Mouse (Mus musculus): ENCODE measurements at regions not wholly inside any gene's neighbourhood (a gene's known extent, or its start where the extent isn't known, plus 50 kb on each side); places are given as distances from the start of the nearest gene placed in this dataset.

GRCm38 (mm10) chr1:124652872-124653271 is 607.5 kb upstream of the Dpp10 start:
- DNase-seq: no peak

GRCm38 (mm10) chr1:124652251-124652861 is 607.0 kb upstream of the Dpp10 start:
- DNase-seq: no peak

GRCm38 (mm10) chr1:124635246-124635768 is 589.9 kb upstream of the Dpp10 start:
- no peak for DNase-seq

- DNase-seq: no peak
These were observed 584.7 kb upstream of the Dpp10 start for GRCm38 (mm10) chr1:124630084-124630483.

- DNase-seq: no peak
These were observed 539.3 kb upstream of the Dpp10 start for GRCm38 (mm10) chr1:124584620-124585019.
